Mouse (Mus musculus): ENCODE results near the gene Zmym4. TPM values are rescaled to one million over a fixed set of nuclear protein-coding genes. Genes with fewer than 3 reads are reported as not detected.
A peak's percentile ranks its signal among the peaks of the same experiment; 100 is the strongest.
"Not testable (repeated sequence)": the region's sequence is repeated elsewhere in the genome, so short reads cannot be mapped to it uniquely, and the experiment has no call there.

Gene Zmym4
- 10 to 100 TPM; 18.0 to 19.8 TPM for total RNA-seq (2021)
- long read RNA-seq, experiment 1, full-length matches to known transcripts = 1 of 5 reads
- long read RNA-seq, experiment 1, partial matches to known transcripts = 1 of 5 reads
- long read RNA-seq, experiment 1, other reads (novel, unspliced or antisense) = 3 of 5 reads
- long read RNA-seq, experiment 2, partial matches to known transcripts = 6 of 9 reads
- long read RNA-seq, experiment 2, other reads (novel, unspliced or antisense) = 3 of 9 reads

GRCm38 (mm10) chr4:126967864-126968821 lies at the start of gene Zmym4:
Gene Zmym4 (minus strand): TSS chr4:126968135.
- peak within 1 kb of the TSS; percentile 91 for H3K4me3 ChIP-seq
- H3K27ac ChIP-seq = peak within 1 kb of the TSS; percentile 88
- intact Hi-C loops (cut with DNase I) = loop anchor here (5.0 kb wide), 1 partner anchor 54 kb away; the partner anchor contains the start of gene Sfpq
- DNase-seq = peak; percentile 95
- no peak for TF ChIP-seq CTCF (IDR thresholded peaks at IDR 0.05)

GRCm38 (mm10) chr4:127016366-127016765 lies 48.4 kb upstream of the Zmym4 start:
- Histone ChIP-seq H3K27ac (no peak overlapping the region; the same call in 1 of the 2 replicates), H3K4me3 (no peak overlapping the region)
- no peak for TF ChIP-seq CTCF (IDR thresholded peaks at IDR 0.05)
- no peak for DNase-seq
- intact Hi-C loops (cut with DNase I) = no loop called here

- Histone ChIP-seq H3K27ac (peak overlapping the region; percentile 81), H3K4me3 (peak overlapping the region; percentile 62)
- intact Hi-C loops (cut with DNase I) = not testable (repeated sequence)
- DNase-seq = peak; percentile 85
- peak; percentile 82 for TF ChIP-seq CTCF (IDR thresholded peaks at IDR 0.05)
Measured at GRCm38 (mm10) chr4:127015294-127015993, 47.5 kb upstream of the Zmym4 start.

- peak overlapping the region; percentile 52 for H3K4me3 ChIP-seq
Measured at GRCm38 (mm10) chr4:127005113-127005936, 37.4 kb upstream of the Zmym4 start.

GRCm38 (mm10) chr4:127004384-127004783 lies 36.4 kb upstream of the Zmym4 start:
- no peak for DNase-seq
- no peak for TF ChIP-seq CTCF (IDR thresholded peaks at IDR 0.05)
- intact Hi-C loops (cut with DNase I) = no loop called here
- Histone ChIP-seq H3K4me3 (no peak overlapping the region), H3K27ac (no peak overlapping the region)

More at GRCm38 (mm10) chr4:127005113-127005936, 37.4 kb upstream of the Zmym4 start:
- H3K27ac ChIP-seq = no peak overlapping the region
- peak; percentile 36 for DNase-seq
- intact Hi-C loops (cut with DNase I) = no loop called here
- TF ChIP-seq CTCF (IDR thresholded peaks at IDR 0.05) = no peak

GRCm38 (mm10) chr4:127000601-127001105 lies 32.7 kb upstream of the Zmym4 start:
- no peak overlapping the region for H3K27ac ChIP-seq
- intact Hi-C loops (cut with DNase I) = no loop called here

GRCm38 (mm10) chr4:126999372-126999771 lies 31.4 kb upstream of the Zmym4 start:
- H3K4me3 ChIP-seq; intact Hi-C loops (cut with DNase I); DNase-seq; H3K27ac ChIP-seq: not testable (repeated sequence)

More at GRCm38 (mm10) chr4:127000601-127001105, 32.7 kb upstream of the Zmym4 start:
- DNase-seq = no peak
- no peak for TF ChIP-seq CTCF (IDR thresholded peaks at IDR 0.05)
- H3K4me3 ChIP-seq = no peak overlapping the region

- Histone ChIP-seq H3K27ac (no peak overlapping the region), H3K4me3 (no peak overlapping the region)
- intact Hi-C loops (cut with DNase I) = no loop called here
- DNase-seq = no peak
- peak; percentile 51 for TF ChIP-seq CTCF (IDR thresholded peaks at IDR 0.05)
Measured at GRCm38 (mm10) chr4:126992356-126992755, 24.4 kb upstream of the Zmym4 start.

- intact Hi-C loops (cut with DNase I) = no loop called here
- no peak overlapping the region for H3K4me3 ChIP-seq
- no peak overlapping the region for H3K27ac ChIP-seq
Measured at GRCm38 (mm10) chr4:126990553-126990952, 22.6 kb upstream of the Zmym4 start.

GRCm38 (mm10) chr4:126988503-126988902 lies 20.6 kb upstream of the Zmym4 start:
- DNase-seq = no peak
- intact Hi-C loops (cut with DNase I) = no loop called here
- H3K4me3 ChIP-seq = no peak overlapping the region
- no peak overlapping the region for H3K27ac ChIP-seq
- TF ChIP-seq CTCF (IDR thresholded peaks at IDR 0.05) = no peak

More at GRCm38 (mm10) chr4:126990553-126990952, 22.6 kb upstream of the Zmym4 start:
- TF ChIP-seq CTCF (IDR thresholded peaks at IDR 0.05) = no peak
- DNase-seq = no peak

GRCm38 (mm10) chr4:126986768-126987167 lies 18.8 kb upstream of the Zmym4 start:
- no peak overlapping the region for H3K27ac ChIP-seq
- DNase-seq = no peak
- no peak overlapping the region for H3K4me3 ChIP-seq
- peak; percentile 16; the same call in 1 of the 2 replicates for TF ChIP-seq CTCF (IDR thresholded peaks at IDR 0.05)
- intact Hi-C loops (cut with DNase I) = no loop called here

- DNase-seq; intact Hi-C loops (cut with DNase I): not testable (repeated sequence)
Measured at GRCm38 (mm10) chr4:126983736-126984525, 16.0 kb upstream of the Zmym4 start.

More at GRCm38 (mm10) chr4:126983736-126984525, 16.0 kb upstream of the Zmym4 start:
- not testable (repeated sequence) for H3K4me3 ChIP-seq, H3K27ac ChIP-seq

Data from gastrocnemius, adult 2 months (tissue).